Mouse (Mus musculus): Measurements from ENCODE around the gene Rnf144b. TPM values are rescaled to one million over a fixed set of nuclear protein-coding genes. Genes with fewer than 3 reads are reported as not detected.

Rnf144b gene
- 10 to 100 TPM; 12.9 to 13.6 TPM for total RNA-seq (2021)
- long read RNA-seq, full-length matches to known transcripts: 6 of 7 reads
- long read RNA-seq, partial matches to known transcripts: 1 of 7 reads
- long read RNA-seq, other reads (novel, unspliced or antisense): 0 of 7 reads

GRCm38 (mm10) chr13:47122537-47123430 is at the start of gene Rnf144b:
Gene Rnf144b (plus strand): TSS chr13:47122656.
- peak; percentile 19 to 55 for DNase-seq (ENCODE audit: low spot score in 2 of 2)

GRCm38 (mm10) chr13:47076156-47076555 is 46.3 kb upstream of the Rnf144b start:
- no peak for DNase-seq (ENCODE audit: low spot score in 2 of 2)

- DNase-seq (ENCODE audit: low spot score in 2 of 2): no peak
Measured at GRCm38 (mm10) chr13:47077367-47077766, 45.1 kb upstream of the Rnf144b start.

- no peak for DNase-seq (ENCODE audit: low spot score in 2 of 2)
Measured at GRCm38 (mm10) chr13:47078799-47079198, 43.7 kb upstream of the Rnf144b start.

- no peak for DNase-seq (ENCODE audit: low spot score in 2 of 2)
Measured at GRCm38 (mm10) chr13:47080905-47081505, 41.5 kb upstream of the Rnf144b start.

- DNase-seq (ENCODE audit: low spot score in 2 of 2): no peak
Measured at GRCm38 (mm10) chr13:47088433-47088832, 34.0 kb upstream of the Rnf144b start.

DNA sequence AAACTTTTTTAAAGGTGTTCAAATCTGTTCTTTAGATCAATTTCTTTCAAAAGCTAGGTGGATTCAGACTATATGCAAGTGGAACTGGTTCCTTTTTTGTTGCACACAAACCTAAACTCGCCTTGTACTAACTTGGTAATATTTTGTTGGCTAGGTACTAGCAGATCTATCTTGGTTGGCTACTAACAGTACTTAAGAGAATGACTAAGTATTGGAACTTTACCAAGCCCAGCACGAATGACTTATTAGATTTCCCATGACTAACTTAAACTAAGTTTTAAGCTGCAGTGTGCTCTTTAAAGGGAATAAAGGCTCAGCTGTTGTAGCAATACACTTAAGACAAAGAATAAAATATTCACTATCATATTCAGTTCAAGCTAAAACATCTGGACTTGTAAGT is 33.2 kb upstream of the Rnf144b start:
- no peak for DNase-seq (ENCODE audit: low spot score in 2 of 2)

DNA sequence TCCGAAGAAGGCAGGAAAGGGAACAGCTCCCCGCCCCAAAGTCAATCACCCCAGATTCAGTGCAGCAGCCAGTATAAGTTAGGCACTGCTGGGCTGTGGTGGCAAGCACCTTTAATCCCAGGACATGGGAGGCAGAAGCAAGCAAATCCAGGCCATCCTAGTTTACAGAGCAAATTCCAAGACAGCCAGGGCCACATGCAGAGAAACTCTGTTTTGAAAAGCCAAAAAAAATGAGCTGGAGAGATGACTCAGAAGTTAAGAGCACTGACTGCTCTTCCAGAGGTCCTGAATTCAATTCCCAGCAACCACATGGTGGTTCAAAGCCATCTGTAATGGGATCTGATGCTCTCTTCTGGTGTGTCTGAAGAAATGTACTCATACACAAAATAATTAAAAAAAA is 28.7 kb upstream of the Rnf144b start:
- DNase-seq (ENCODE audit: low spot score in 2 of 2): no peak

- no peak for DNase-seq (ENCODE audit: low spot score in 2 of 2)
Measured at GRCm38 (mm10) chr13:47096591-47096990, 25.9 kb upstream of the Rnf144b start.

- DNase-seq (ENCODE audit: low spot score in 2 of 2): no peak
Measured at GRCm38 (mm10) chr13:47099265-47099664, 23.2 kb upstream of the Rnf144b start.

DNA sequence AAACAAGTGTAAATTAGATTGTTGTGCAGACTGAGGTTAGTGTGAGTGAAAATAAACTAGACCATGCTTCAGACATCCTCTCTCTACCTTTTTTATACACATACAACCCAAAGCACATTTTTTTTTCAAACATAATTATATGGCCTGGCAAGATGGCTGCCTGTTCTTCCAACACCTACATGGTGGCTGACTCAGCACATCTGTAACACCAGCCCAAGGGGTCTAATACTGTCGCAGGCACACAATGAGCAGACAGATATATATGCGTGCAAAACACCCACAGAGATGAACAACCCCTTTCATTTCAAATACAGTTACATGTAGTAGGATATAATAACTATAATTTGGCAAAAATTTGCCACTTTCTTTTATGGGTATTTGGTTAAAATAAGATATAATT is 21.9 kb upstream of the Rnf144b start:
- no peak for DNase-seq (ENCODE audit: low spot score in 2 of 2)

DNA sequence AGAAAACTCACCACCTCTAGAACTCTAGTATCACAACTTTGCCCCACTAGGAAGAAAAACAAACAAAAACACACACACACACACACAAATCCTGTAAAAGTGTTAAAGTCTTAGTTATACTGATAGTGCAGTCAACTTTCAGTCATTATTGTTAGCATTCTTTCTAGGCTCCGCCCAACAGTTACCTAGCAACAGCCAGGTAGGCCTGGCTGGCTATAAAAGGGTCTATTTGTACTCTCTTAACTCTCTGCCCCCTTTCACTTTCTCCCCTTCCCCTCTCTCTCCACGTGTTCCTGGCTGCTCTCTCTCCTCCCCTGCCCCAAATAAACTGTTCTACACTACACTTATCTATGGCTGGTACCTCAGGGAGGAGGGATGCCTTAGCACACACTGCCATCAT is 18.3 kb upstream of the Rnf144b start:
- DNase-seq (ENCODE audit: low spot score in 2 of 2): no peak

GRCm38 (mm10) chr13:47104856-47105541 is 17.5 kb upstream of the Rnf144b start:
- DNase-seq (ENCODE audit: low spot score in 2 of 2): peak in 1 of 2 experiments; percentile 22

DNA sequence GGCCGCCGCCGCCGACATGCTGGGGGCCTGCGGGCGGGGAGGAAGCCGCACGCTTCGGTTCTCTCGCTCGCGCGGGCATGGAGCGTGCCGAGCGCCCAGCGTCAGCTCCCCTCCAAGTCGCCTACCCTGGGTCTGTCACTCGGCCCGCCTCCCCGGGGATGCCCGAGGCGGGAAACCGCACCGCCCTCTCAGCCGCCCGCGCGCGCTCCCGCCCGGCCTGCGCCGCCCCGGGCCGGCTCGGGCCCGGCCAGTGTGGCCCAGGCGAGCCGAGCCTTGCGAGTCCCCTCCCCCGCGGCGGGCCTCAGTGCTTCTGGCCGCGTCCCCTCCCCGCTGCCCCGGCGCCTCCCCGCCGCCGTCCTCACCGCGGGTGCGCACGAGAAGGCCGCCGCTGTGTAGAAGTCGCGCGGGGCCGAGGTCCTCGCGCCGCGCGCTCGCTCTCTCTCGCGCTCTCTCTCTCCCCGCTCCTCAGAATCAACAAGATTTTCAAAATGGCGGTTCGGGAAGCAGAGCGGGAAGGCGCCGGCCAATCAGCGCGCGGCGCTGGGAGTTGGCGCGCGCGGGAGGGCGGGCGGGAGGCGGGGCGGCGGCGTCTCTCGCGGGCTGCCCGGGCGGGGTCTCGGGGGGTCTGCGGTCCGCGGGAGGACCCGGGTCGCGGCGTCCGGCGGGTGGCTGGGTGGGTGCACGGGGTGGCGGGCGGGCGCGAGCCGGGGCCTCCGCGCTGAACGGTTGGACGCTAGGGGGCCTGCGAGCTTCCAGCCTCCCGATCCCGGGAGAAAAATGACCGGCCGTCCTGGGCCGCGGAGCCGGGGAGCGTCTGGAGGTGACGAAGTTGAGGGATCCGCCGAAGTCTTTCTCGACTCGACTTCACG is 16.5 kb upstream of the Rnf144b start, which contains the start of gene Dek:
Dek (minus strand) TSS at position 491 of the 869 bp plus-strand sequence.
- peak; percentile 70 to 88 for DNase-seq (ENCODE audit: low spot score in 2 of 2)

GRCm38 (mm10) chr13:47106580-47106888 is 15.9 kb upstream of the Rnf144b start:
- DNase-seq (ENCODE audit: low spot score in 2 of 2): no peak

DNA sequence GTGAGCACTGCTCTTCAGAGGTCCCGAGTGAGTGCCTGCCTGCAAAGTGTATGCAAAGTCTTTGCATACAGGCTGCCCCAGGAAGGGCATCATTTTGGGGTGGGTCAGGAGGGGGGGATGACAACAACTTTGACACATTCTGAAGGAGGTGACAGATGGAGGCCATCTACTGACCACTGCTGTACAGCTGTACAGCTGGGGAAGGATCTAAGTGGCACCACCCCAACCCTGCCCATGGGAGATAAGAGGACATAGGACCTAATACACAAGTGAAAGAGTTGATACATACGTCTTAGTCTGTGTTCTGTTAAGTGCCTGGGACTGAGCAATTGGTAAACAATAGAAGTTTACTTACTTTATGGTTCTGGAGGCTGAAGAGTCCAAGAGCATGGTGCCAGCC is 13.2 kb upstream of the Rnf144b start:
- no peak for DNase-seq (ENCODE audit: low spot score in 2 of 2)

- DNase-seq (ENCODE audit: low spot score in 2 of 2): no peak
Measured at GRCm38 (mm10) chr13:47111185-47111584, 11.3 kb upstream of the Rnf144b start.

DNA sequence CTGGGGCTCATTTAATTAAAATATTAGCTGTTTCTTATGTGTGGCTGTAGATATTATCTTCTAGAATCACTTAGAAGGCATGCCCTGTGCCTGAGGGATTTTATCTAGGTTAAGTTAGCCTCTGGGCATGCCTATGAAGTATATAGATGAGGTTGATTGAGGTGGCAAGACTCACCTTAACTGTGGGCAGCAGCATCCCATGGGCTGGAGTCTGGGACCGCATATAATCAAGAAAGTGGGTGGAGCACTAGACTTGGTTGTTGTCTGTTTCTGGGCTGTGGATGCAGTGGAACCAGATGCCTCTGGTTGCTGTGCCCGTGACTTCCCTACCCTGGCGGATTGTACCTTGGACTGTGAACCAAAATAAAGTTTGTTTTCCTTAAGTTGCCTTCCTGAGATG is 10.4 kb upstream of the Rnf144b start:
- no peak for DNase-seq (ENCODE audit: low spot score in 2 of 2)

DNA sequence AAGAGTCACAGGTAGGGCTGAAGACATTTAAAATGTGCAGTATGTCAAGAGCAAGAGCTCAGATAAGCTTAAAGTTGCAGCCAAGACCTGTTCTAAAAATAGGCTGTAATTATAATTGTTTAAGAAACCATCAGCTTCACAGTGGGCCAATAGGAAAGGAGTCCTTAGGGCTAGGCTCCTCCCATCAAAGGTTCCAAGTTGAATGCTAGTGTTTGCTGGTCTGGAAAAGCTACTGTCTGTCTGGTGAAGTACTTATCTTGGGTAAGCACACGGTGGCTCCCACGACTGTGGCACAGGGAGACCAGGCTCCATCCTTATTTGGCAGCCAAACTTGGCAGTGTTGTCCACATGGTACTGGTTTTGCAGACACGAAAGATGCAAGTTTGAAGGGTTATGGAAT is 9.5 kb upstream of the Rnf144b start:
- no peak for DNase-seq (ENCODE audit: low spot score in 2 of 2)

GRCm38 (mm10) chr13:47116000-47116399 is 6.5 kb upstream of the Rnf144b start:
- no peak for DNase-seq (ENCODE audit: low spot score in 2 of 2)

GRCm38 (mm10) chr13:47121333-47121889 is 1.0 kb upstream of the Rnf144b start:
- no peak for DNase-seq (ENCODE audit: low spot score in 2 of 2)

Data from layer of hippocampus, adult 18-20 months (tissue).